Mouse (Mus musculus) frontal cortex, postnatal 14 days (tissue): ENCODE results near the gene Gm20671.
A peak's percentile ranks its signal among the peaks of the same experiment; 100 is the strongest.
"Not testable (repeated sequence)": the region's sequence is repeated elsewhere in the genome, so short reads cannot be mapped to it uniquely, and the experiment has no call there.

Experiments
- DNase-seq, 2 experiments: peaks; one replicate each; pipeline ENCODE4 v3.0.0; 2022; ENCODE audit warnings: low spot score in 2 of 2

Gm20671 gene

DNA sequence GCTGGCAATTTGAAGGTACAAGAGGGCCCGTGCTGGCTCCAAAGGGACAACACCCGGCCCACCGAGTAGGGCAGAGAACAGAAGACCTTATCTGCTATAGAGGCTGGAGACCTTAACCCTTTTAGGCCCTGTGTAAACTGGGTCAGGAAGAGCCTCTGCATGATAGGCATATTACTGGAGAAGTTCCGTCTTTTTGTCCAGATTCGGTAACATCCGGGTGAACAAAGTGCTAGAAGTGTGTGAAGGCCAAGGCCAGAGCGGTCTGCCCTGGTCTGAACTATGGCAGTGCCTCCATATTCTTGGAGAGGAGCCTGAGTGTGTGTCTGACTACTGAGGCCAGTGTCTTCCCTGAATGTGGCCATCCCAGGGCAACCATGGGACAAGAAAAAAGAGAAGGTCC lies at the start of gene Gm20671:
Gm20671 (minus strand) TSS at position 101 of the 400 bp plus-strand sequence.
- DNase-seq: no peak

DNA sequence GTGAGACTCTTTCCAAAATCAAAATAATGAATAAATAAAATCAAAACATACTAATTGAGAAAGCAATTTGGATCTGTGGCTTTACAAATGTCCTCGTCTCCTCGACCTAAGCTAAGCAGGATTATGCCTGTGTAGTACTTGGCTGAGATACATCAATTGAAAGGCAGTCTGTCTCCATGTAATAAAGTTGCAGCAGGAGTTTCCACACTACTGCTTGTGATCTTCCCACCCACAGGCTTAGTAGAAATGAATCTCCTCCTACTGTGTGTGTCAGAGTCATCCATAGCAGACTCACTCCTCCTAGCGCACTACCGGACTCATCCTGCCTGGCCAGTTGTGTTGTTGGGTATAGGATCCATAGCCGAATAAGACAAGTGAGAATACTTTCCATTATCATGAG lies 45.4 kb upstream of the Gm20671 start:
- DNase-seq: no peak

DNA sequence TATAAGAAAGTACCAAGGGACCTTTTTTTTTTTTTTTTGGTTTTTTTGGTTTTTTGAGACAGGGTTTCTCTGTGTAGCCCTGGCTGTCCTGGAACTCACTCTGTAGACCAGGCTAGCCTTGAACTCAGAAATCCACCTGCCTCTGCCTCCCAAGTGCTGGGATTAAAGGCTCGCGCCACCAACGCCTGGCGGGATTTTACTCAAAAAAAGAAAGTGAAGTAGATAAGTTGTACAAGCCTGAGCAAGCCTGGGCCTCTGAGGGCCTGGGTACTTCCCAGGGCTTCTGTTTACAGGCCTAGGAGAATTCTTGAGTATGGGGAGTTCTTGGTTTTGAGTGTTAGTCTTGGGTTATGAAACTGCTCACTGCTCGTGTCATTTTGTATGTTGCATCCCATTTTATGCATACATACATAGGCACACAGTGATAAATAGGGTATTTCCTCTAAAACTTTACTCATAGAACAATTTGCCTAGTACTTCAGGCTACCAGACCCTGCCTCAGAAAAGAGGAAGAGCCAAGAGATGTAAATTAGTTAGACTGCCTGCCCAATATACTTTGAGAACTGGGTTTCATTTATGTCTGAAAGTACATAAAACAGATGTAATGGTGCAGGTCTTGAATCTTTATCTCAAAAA lies 42.6 kb upstream of the Gm20671 start:
- DNase-seq: no peak

DNA sequence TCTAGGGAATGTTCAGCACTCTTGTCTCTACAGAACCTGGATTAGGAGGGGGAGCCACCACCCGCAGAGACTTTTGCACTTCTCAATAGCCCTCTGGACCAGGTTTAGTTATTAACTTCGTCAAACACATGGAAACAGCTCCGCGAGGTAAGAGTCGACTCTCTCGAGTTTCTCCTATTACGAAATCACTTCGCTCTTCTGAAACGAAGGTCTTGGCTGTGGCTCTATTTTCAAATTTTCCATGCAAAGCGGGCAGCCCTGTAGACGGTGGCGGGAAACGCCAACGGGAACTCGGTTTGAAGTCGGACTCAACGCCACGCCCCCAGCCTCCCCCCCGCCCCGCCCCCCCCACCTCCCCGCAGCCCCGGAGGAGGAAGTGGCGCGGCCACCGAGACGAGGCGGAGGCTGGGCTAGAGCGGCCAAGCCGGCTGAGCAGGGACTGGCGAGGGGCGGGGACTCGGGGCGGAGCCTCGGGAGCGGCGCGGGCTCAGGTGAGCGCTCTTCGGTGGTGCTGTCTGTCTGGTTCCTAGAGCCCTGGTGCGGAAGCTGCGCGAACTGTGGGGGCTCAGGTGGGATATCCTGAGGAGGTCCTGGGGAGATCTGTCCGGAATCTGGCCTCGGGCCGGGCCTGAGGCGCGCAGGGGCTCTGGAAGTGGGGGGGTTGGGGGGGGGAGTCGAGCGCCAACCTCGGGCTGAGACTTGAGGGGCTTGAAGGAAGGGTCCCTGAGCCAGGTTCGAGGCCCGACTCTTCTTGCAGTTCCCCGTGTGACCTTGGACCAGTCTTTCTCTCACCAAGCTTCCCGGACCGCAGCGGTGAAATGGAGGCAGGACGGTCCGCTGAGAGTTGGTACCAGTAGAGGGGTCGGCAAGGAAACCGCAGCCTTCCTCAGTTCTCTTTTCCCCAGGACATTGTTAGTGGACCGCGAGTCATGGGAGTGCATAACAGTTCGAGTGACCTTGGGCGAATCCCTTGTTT lies 36.6 kb upstream of the Gm20671 start, which contains the start of gene Depdc5:
Depdc5 (plus strand) TSS at position 449 of the 976 bp plus-strand sequence.
- peak; percentile 70 to 78 for DNase-seq

DNA sequence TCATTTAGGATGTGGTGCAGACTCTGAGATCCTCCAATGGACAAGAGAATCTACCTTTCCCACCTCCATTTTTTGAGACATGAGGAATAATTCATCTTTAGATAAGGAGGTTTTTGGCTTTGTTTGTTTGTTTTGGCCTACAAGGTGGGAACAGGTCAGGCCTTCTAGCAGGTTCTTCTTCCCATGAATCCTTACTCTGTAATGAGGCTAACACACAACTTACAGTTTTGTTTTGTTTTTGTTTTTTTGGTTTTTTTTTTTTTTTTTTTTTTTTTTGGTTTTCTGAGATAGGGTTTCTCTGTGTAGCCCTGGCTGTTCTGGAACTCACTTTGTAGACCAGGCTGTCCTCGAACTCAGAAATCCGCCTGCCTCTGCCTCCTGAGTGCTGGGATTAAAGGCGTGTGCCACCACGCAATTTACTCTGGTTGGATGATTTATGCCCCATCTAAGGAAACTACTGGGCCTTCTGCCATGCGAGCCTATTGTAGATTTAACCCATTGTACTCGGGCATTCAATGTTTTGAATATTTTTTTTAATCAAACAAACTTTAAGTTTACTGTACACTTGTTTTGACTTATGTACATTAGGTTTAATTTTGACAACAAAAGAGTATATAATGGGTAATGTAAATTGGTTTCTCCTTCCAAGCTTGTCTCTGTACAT lies 35.7 kb upstream of the Gm20671 start:
- no peak for DNase-seq

GRCm38 (mm10) chr5:32861082-32861481 lies 34.2 kb upstream of the Gm20671 start:
- no peak for DNase-seq

DNA sequence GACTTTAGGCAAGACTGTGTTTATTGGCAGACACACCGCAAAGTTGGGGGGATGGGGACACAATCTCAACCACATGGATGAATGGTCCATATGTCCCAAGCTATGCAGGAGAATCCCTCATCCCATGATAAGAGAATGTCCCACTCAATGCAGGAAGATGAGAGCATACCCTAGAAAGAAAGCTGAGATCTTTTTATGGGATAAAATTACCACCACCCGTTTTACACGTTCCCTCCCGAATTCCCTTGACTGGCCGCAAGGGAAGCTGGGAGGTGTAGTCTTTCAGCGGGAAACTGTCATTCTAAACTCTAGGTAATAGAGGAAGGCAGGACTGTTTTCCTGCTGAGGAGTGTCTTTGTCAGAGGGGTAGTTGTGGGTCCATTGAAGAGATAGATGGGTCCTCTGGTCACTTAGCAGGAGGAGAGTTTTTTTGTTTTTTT lies 30.9 kb upstream of the Gm20671 start:
- peak; percentile 9 to 32 for DNase-seq

GRCm38 (mm10) chr5:32855274-32855673 lies 28.4 kb upstream of the Gm20671 start:
- DNase-seq: not testable (repeated sequence)

GRCm38 (mm10) chr5:32854818-32855217 lies 27.9 kb upstream of the Gm20671 start:
- DNase-seq: no peak

GRCm38 (mm10) chr5:32853731-32854507 lies 27.0 kb upstream of the Gm20671 start, which contains the start of gene Prr14l:
Gene Prr14l, minus strand, starts transcription at chr5:32854256.
- DNase-seq: peak; percentile 97 to 99

- DNase-seq: no peak
These were observed 25.1 kb upstream of the Gm20671 start for GRCm38 (mm10) chr5:32852026-32852425.

DNA sequence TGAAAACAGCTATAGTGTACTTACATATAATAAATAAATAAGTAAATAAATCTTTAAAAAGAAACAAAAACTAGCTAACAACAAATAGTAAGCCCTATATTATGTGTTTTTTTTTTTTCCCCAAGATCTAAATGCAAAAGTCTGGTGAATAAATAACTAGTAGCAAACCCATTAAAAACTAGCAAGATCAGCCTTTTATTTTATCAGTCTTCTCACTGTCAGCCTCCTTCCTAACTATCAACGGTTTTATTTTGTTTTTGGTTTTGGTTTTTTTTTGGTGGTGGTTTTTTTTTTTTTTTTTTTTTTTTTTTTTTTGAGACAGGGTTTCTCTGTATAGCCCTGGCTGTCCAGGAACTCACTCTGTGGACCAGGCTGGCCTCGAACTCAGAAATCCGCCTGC lies 22.7 kb upstream of the Gm20671 start:
- DNase-seq: not testable (repeated sequence)

GRCm38 (mm10) chr5:32849178-32849577 lies 22.3 kb upstream of the Gm20671 start:
- no peak for DNase-seq

- DNase-seq: no peak
These were observed 13.1 kb upstream of the Gm20671 start for GRCm38 (mm10) chr5:32840029-32840428.

DNA sequence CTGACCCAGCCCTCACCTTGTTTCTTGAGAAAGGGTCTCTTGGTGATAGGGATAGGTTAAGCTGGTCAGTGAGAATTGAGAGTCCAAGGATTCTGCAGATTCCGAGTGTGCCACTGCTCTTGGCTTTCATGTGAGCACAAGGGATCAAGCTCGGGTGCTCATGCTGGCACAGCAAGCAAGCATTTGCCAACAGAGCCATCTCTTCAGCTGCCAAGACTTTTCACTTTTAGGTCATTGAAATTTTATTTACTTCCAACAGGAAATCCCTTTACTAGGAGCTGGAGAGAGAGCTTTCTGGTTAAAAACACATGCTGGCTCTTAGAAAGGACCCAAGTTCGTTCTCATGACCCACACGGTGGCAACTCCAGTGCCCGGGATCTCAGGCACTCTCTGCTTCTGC lies 10.1 kb upstream of the Gm20671 start:
- no peak for DNase-seq

DNA sequence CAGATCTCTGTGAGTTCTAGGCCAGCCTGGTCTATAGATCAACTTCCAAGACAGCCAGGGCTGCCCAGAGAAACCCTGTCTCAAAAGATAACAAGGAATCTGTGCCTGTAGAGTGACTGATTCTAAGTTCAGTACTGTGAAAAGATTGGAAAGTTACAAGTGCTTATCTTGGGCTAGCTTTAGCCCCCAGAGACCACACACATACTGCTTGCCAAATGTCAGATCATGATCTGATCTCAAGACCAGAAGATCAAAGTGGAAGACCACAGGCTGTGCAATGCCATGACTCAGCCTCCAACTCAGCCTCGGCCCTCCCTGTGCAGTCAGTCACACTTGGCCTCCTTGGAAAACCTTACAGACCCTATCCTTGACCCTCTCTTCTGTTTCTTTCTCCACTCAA lies 7.6 kb upstream of the Gm20671 start:
- no peak for DNase-seq

DNA sequence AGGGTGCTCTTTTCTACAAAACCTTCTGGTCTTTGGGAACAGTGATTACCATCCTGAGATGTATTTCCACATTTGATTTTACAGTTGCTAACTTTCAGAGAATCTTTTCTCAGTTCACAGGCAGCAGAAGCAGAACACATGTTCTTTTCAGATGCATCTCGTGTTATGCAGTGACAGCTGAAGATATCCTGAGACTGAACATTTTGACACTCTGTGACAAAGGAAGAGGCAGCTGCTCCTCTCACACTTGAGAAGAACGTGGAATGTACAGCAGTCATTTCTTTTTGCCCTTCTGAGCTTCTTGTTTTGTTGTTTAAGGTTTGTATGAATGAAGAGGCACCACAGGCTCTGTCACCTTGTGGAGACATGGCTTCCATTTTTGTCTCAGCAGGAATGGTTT lies 3.1 kb upstream of the Gm20671 start:
- DNase-seq: no peak

GRCm38 (mm10) chr5:32828766-32829165 lies 1.9 kb upstream of the Gm20671 start:
- DNase-seq: not testable (repeated sequence)

DNA sequence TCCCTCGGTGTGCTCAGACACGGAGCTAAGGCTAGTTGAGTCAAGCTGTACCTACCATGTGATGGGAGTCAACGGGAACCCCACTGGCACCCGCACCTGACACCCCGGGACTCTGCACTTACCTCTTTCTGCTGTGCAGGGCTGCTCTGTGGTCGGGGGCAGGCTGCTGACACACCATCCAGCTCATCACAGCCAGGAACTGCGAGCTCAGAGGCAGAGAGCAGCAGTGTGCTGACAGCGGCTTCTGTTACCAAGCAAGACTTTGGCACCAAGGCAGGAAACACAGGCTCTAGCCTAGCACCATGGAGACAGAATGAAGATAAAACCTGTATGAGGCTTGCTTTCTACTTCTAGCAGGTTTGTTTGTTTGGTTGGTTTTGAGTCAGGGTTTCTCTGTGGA lies 6.4 kb downstream of the Gm20671 start:
- DNase-seq: no peak

GRCm38 (mm10) chr5:32815396-32815795 lies 11.5 kb downstream of the Gm20671 start:
- DNase-seq: no peak

GRCm38 (mm10) chr5:32786454-32786853 lies 40.5 kb downstream of the Gm20671 start:
- DNase-seq: not testable (repeated sequence)
